Mouse (Mus musculus): ENCODE data around the gene AU040320. TPM values are rescaled to one million over a fixed set of nuclear protein-coding genes. Genes with fewer than 3 reads are reported as not detected.

Gene AU040320
- polyA plus RNA-seq, 1 experiment = 13.9 TPM

DNA sequence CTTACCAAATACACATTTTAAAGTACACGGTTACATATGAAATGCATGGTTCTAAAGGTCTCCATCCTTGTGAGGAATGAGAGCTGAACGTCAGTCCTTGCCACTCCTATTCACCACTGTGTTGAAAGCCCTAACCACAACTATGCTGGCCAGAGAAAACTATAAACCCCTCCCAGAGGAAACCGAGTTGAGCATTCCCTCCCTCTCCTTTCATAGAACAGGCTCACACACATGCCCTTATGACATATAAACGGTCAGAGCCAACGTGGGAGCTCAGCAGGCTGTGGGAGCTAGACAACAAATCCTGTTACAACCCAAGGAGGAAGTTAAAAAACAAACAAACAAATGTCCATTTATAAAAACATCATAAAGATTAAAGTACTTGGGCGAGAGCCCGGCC lies 119.4 kb downstream of the AU040320 start:
- TF ChIP-seq POLR2A (IDR thresholded peaks at IDR 0.05; ENCODE audit: borderline replicate concordance, control insufficient read depth, low read depth, low read length) (no peak), CTCF (IDR thresholded peaks at IDR 0.05; ENCODE audit: control insufficient read depth, insufficient read depth, low read length) (no peak)
- WGBS = 50% methylated on average over 7 of the region's 7 CpGs
- Histone ChIP-seq H3K4me1 (ENCODE audit: control insufficient read depth, insufficient read depth, low read length) (no peaks in the 10 kb centered on the region), H3K4me3 (replicated peaks; ENCODE audit: control insufficient read depth, low read depth, low read length) (no peak overlapping the region), H3K27ac (ENCODE audit: control insufficient read depth, insufficient read depth, low read depth, low read length, poor library complexity) (no peak overlapping the region)

DNA sequence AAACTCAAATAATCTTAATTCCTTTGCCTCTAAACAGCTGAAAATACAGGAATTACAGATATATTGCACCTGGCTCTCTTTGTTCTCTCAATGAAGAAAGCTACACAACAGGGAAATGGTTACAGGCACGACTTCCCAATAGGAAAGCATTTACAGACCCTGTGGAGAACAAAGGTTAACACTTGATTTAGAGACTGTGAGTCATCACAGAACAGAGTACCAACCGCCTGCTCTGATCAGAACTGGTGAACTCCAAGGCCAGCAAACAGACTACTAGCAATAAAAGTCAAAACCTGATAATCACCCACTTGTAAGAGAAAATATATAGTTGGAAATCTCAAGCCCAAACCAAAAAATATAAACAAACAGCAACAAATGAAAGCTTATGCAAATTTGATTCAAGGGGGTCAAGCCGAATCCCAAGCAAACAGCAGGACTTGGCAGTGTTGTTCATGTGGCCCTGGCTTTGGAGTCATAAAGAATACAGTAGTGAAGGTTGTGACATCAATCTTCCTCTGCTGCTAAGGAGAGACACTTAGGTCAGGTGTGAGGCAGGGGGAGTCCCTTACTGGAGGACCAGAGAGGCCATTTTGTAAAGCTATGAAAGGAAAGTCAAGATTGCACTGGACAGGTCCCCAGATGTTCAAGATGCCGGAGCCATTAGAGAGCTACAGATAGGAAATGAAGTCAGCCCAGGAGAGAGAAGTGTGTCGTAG lies 126.4 kb downstream of the AU040320 start:
- Histone ChIP-seq H3K4me1 (ENCODE audit: control insufficient read depth, insufficient read depth, low read length) (no peaks in the 10 kb centered on the region), H3K4me3 (replicated peaks; ENCODE audit: control insufficient read depth, low read depth, low read length) (no peak overlapping the region), H3K27ac (ENCODE audit: control insufficient read depth, insufficient read depth, low read depth, low read length, poor library complexity) (no peak overlapping the region)
- 76% methylated on average over 5 of the region's 5 CpGs for WGBS
- no peak for TF ChIP-seq POLR2A (IDR thresholded peaks at IDR 0.05; ENCODE audit: borderline replicate concordance, control insufficient read depth, low read depth, low read length)
- TF ChIP-seq CTCF (IDR thresholded peaks at IDR 0.05; ENCODE audit: control insufficient read depth, insufficient read depth, low read length) = no peak

DNA sequence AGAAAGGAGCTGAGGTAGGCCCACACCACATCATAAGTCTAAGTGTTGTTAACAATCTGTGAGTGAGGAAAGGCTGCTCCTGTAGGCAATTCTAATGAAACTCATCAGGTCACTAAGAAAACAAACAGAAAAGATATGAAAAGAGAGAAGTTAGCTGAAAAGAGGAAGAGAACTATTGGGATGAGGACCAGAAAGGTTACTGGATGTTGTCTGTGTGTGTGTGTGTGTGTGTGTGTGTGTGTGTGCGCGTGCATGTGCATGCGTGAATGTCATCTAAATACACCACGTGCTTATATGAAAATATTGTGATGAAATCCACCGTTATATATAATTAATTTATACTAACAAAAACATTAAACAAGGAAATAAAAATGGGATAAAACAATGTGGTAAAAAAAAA lies 130.3 kb downstream of the AU040320 start:
- H3K27ac ChIP-seq (ENCODE audit: control insufficient read depth, insufficient read depth, low read depth, low read length, poor library complexity) = no peak overlapping the region
- no peaks in the 10 kb centered on the region for H3K4me1 ChIP-seq (ENCODE audit: control insufficient read depth, insufficient read depth, low read length)
- 68% methylated on average over 5 of the region's 5 CpGs for WGBS
- no peak overlapping the region for H3K4me3 ChIP-seq (replicated peaks; ENCODE audit: control insufficient read depth, low read depth, low read length)
- TF ChIP-seq CTCF (IDR thresholded peaks at IDR 0.05; ENCODE audit: control insufficient read depth, insufficient read depth, low read length) = no peak
- TF ChIP-seq POLR2A (IDR thresholded peaks at IDR 0.05; ENCODE audit: borderline replicate concordance, control insufficient read depth, low read depth, low read length) = no peak

DNA sequence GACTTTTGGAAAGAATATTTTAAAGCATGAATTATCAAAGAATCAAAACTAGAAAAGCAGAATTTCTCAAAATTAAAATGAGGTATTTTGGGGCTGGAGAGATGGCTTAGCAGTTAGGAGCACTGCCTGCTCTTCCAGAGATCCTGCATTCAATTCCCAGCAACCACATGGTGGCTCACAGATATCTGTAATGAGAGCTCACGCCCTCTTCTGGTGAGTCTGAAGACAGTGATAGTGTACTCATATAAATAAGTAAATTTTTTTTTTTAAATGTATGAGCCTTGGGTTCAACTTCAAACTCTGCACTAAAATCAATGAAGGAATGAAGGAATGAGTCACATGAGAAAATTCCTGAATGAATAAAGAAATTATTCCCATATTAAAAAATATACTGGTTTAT lies 132.6 kb downstream of the AU040320 start:
- Histone ChIP-seq H3K27ac (ENCODE audit: control insufficient read depth, insufficient read depth, low read depth, low read length, poor library complexity) (no peak overlapping the region), H3K4me1 (ENCODE audit: control insufficient read depth, insufficient read depth, low read length) (no peaks in the 10 kb centered on the region), H3K4me3 (replicated peaks; ENCODE audit: control insufficient read depth, low read depth, low read length) (no peak overlapping the region)
- TF ChIP-seq POLR2A (IDR thresholded peaks at IDR 0.05; ENCODE audit: borderline replicate concordance, control insufficient read depth, low read depth, low read length) = no peak
- TF ChIP-seq CTCF (IDR thresholded peaks at IDR 0.05; ENCODE audit: control insufficient read depth, insufficient read depth, low read length) = no peak
- 74% methylated on average over 1 of the region's 1 CpGs for WGBS

DNA sequence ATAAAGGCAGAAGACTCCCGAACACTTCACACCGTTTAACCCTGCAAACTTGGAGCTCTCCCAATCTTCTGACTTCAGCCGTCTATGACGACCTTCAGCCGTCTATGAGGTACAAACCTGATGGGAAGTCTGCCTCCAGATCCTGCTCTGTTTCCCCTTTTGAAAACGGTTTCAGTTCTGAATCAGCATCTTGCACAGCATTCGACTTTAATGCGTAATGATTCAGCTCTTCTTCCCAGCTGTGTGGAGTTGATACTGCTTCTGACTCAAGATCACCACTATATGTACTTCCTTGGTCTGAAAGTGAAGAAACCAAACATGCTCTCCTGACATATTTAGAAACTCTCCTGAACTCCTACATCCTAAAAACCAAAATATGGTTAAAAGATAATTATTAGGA lies 136.5 kb downstream of the AU040320 start:
- Histone ChIP-seq H3K4me3 (replicated peaks; ENCODE audit: control insufficient read depth, low read depth, low read length) (no peak overlapping the region), H3K27ac (ENCODE audit: control insufficient read depth, insufficient read depth, low read depth, low read length, poor library complexity) (no peak overlapping the region), H3K4me1 (ENCODE audit: control insufficient read depth, insufficient read depth, low read length) (no peaks in the 10 kb centered on the region)
- WGBS = 19% methylated on average over 8 of the region's 8 CpGs
- no peak for TF ChIP-seq POLR2A (IDR thresholded peaks at IDR 0.05; ENCODE audit: borderline replicate concordance, control insufficient read depth, low read depth, low read length)
- TF ChIP-seq CTCF (IDR thresholded peaks at IDR 0.05; ENCODE audit: control insufficient read depth, insufficient read depth, low read length) = no peak

Other genes with a start within 250 kb of the AU040320 start
- 1.5 and 3.5 TPM in 2 replicates for gene Ago4, start 220.1 kb upstream of the AU040320 start, polyA plus RNA-seq (2011; ENCODE audit: insufficient read depth, insufficient read length, low replicate concordance, missing spikeins)
- gene Clspn, start 196.6 kb upstream of the AU040320 start, polyA plus RNA-seq (2011; ENCODE audit: insufficient read depth, insufficient read length, low replicate concordance, missing spikeins) = 44.5 and 66.4 TPM in 2 replicates
- 1.9 and 3.1 TPM in 2 replicates for gene 5730409E04Rik, start 143.7 kb upstream of the AU040320 start, polyA plus RNA-seq (2011; ENCODE audit: insufficient read depth, insufficient read length, low replicate concordance, missing spikeins)
- 80.3 and 120 TPM in 2 replicates for gene Psmb2, start 75.9 kb upstream of the AU040320 start, polyA plus RNA-seq (2011; ENCODE audit: insufficient read depth, insufficient read length, low replicate concordance, missing spikeins)
- gene Tfap2e, start 17.3 kb upstream of the AU040320 start, polyA plus RNA-seq (2011; ENCODE audit: insufficient read depth, insufficient read length, low replicate concordance, missing spikeins) = not detected in 2 replicates
- 6.2 and 10.2 TPM in 2 replicates for gene Ncdn, start 106 bp upstream of the AU040320 start, polyA plus RNA-seq (2011; ENCODE audit: insufficient read depth, insufficient read length, low replicate concordance, missing spikeins)
- gene Zmym4, start 214.6 kb downstream of the AU040320 start, polyA plus RNA-seq (2011; ENCODE audit: insufficient read depth, insufficient read length, low replicate concordance, missing spikeins) = 4.5 and 10.6 TPM in 2 replicates